Mouse (Mus musculus): ENCODE data around the gene Atp5f1. TPM values are rescaled to one million over a fixed set of nuclear protein-coding genes. Genes with fewer than 3 reads are reported as not detected.
"Not testable (repeated sequence)": the region's sequence is repeated elsewhere in the genome, so short reads cannot be mapped to it uniquely, and the experiment has no call there.

Atp5f1 gene
- polyA plus RNA-seq, 1 experiment from 2014 or later: 506 TPM

- H3K27ac ChIP-seq (replicated peaks): no peak overlapping the region
- H3K4me3 ChIP-seq: no peak overlapping the region
- H3K36me3 ChIP-seq: no peaks in the 10 kb centered on the region
- WGBS: 89% methylated on average over 7 of the region's 7 CpGs
- no peaks in the 10 kb centered on the region for H3K4me1 ChIP-seq
- H3K27me3 ChIP-seq (ENCODE audit: low read depth, poor library complexity, severe bottlenecking): no peaks in the 10 kb centered on the region
- DNase-seq (ENCODE audit: low spot score): no peak
- no peaks in the 10 kb centered on the region for H3K9me3 ChIP-seq (replicated peaks)
Observed at GRCm38 (mm10) chr3:105927561-105928194, 32.2 kb downstream of the Atp5f1 start.

GRCm38 (mm10) chr3:105924616-105925015, 35.3 kb downstream of the Atp5f1 start:
- Histone ChIP-seq H3K36me3 (no peaks in the 10 kb centered on the region), H3K4me3 (no peak overlapping the region), H3K4me1 (no peaks in the 10 kb centered on the region), H3K27ac (replicated peaks) (no peak overlapping the region), H3K9me3 (replicated peaks) (no peaks in the 10 kb centered on the region), H3K27me3 (ENCODE audit: low read depth, poor library complexity, severe bottlenecking) (no peaks in the 10 kb centered on the region)
- 87% methylated on average over 9 of the region's 9 CpGs for WGBS
- no peak for DNase-seq (ENCODE audit: low spot score)

- Histone ChIP-seq H3K9me3 (replicated peaks) (no peaks in the 10 kb centered on the region), H3K27me3 (ENCODE audit: low read depth, poor library complexity, severe bottlenecking) (no peaks in the 10 kb centered on the region), H3K4me1 (0 out of 2 replicates have a peak, but pooled peaks cover 4% of the 10 kb centered on the region), H3K36me3 (no peaks in the 10 kb centered on the region), H3K4me3 (no peak overlapping the region), H3K27ac (replicated peaks) (no peak overlapping the region)
- DNase-seq (ENCODE audit: low spot score): no peak
- 82% methylated on average over 2 of the region's 2 CpGs for WGBS
Observed at GRCm38 (mm10) chr3:105921959-105922358, 37.9 kb downstream of the Atp5f1 start.

GRCm38 (mm10) chr3:105920743-105921142, 39.2 kb downstream of the Atp5f1 start:
- not testable (repeated sequence) for H3K27me3 ChIP-seq (ENCODE audit: low read depth, poor library complexity, severe bottlenecking); H3K36me3 ChIP-seq; H3K4me1 ChIP-seq; H3K9me3 ChIP-seq (replicated peaks); H3K4me3 ChIP-seq; DNase-seq (ENCODE audit: low spot score); H3K27ac ChIP-seq (replicated peaks)

GRCm38 (mm10) chr3:105918355-105918745, 41.5 kb downstream of the Atp5f1 start:
- Histone ChIP-seq H3K36me3 (no peaks in the 10 kb centered on the region), H3K27me3 (ENCODE audit: low read depth, poor library complexity, severe bottlenecking) (no peaks in the 10 kb centered on the region), H3K4me3 (no peak overlapping the region), H3K27ac (replicated peaks) (no peak overlapping the region), H3K9me3 (replicated peaks) (no peaks in the 10 kb centered on the region), H3K4me1 (0 out of 2 replicates have a peak, but pooled peaks cover 4% of the 10 kb centered on the region)
- 80% methylated on average over 3 of the region's 3 CpGs for WGBS
- no peak for DNase-seq (ENCODE audit: low spot score)

- DNase-seq (ENCODE audit: low spot score): peak; percentile 28
- Histone ChIP-seq H3K9me3 (replicated peaks) (no peaks in the 10 kb centered on the region), H3K4me3 (no peak overlapping the region), H3K4me1 (0 out of 2 replicates have a peak, but pooled peaks cover 4% of the 10 kb centered on the region), H3K27ac (replicated peaks) (no peak overlapping the region), H3K27me3 (ENCODE audit: low read depth, poor library complexity, severe bottlenecking) (no peaks in the 10 kb centered on the region), H3K36me3 (no peaks in the 10 kb centered on the region)
- 69% methylated on average over 10 of the region's 10 CpGs for WGBS
Observed at GRCm38 (mm10) chr3:105917656-105918354, 42.1 kb downstream of the Atp5f1 start.

GRCm38 (mm10) chr3:105916455-105916854, 43.4 kb downstream of the Atp5f1 start:
- not testable (repeated sequence) for H3K27ac ChIP-seq (replicated peaks); H3K27me3 ChIP-seq (ENCODE audit: low read depth, poor library complexity, severe bottlenecking); H3K9me3 ChIP-seq (replicated peaks); H3K36me3 ChIP-seq; DNase-seq (ENCODE audit: low spot score); H3K4me1 ChIP-seq; H3K4me3 ChIP-seq

GRCm38 (mm10) chr3:105915281-105915680, 44.6 kb downstream of the Atp5f1 start:
- DNase-seq (ENCODE audit: low spot score): no peak
- WGBS: 45% methylated on average over 1 of the region's 1 CpGs
- H3K9me3 ChIP-seq (replicated peaks): no peaks in the 10 kb centered on the region
- H3K27me3 ChIP-seq (ENCODE audit: low read depth, poor library complexity, severe bottlenecking): no peaks in the 10 kb centered on the region
- H3K4me3 ChIP-seq: no peak overlapping the region
- no peaks in the 10 kb centered on the region for H3K36me3 ChIP-seq
- no peak overlapping the region for H3K27ac ChIP-seq (replicated peaks)
- 0 out of 2 replicates have a peak, but pooled peaks cover 4% of the 10 kb centered on the region for H3K4me1 ChIP-seq

GRCm38 (mm10) chr3:105913839-105914681, 45.8 kb downstream of the Atp5f1 start:
- H3K27ac ChIP-seq (replicated peaks): no peak overlapping the region

GRCm38 (mm10) chr3:105912097-105912880, 47.6 kb downstream of the Atp5f1 start:
- Histone ChIP-seq H3K36me3 (no peaks in the 10 kb centered on the region), H3K4me3 (no peak overlapping the region), H3K4me1 (peaks cover 8% of the 10 kb centered on the region; the same call in 1 of the 2 replicates), H3K27me3 (ENCODE audit: low read depth, poor library complexity, severe bottlenecking) (no peaks in the 10 kb centered on the region), H3K9me3 (replicated peaks) (no peaks in the 10 kb centered on the region), H3K27ac (replicated peaks) (no peak overlapping the region)
- DNase-seq (ENCODE audit: low spot score): no peak
- 84% methylated on average over 9 of the region's 9 CpGs for WGBS

More at GRCm38 (mm10) chr3:105913839-105914681, 45.8 kb downstream of the Atp5f1 start:
- no peak for DNase-seq (ENCODE audit: low spot score)
- WGBS: 77% methylated on average over 10 of the region's 10 CpGs
- H3K9me3 ChIP-seq (replicated peaks): no peaks in the 10 kb centered on the region
- no peaks in the 10 kb centered on the region for H3K27me3 ChIP-seq (ENCODE audit: low read depth, poor library complexity, severe bottlenecking)
- no peaks in the 10 kb centered on the region for H3K36me3 ChIP-seq
- 0 out of 2 replicates have a peak, but pooled peaks cover 4% of the 10 kb centered on the region for H3K4me1 ChIP-seq
- H3K4me3 ChIP-seq: no peak overlapping the region

GRCm38 (mm10) chr3:105910519-105911190, 49.2 kb downstream of the Atp5f1 start:
- Histone ChIP-seq H3K9me3 (replicated peaks) (no peaks in the 10 kb centered on the region), H3K27ac (replicated peaks) (no peak overlapping the region), H3K4me3 (no peak overlapping the region), H3K36me3 (no peaks in the 10 kb centered on the region), H3K4me1 (peaks cover 8% of the 10 kb centered on the region; the same call in 1 of the 2 replicates), H3K27me3 (ENCODE audit: low read depth, poor library complexity, severe bottlenecking) (no peaks in the 10 kb centered on the region)
- DNase-seq (ENCODE audit: low spot score): no peak
- 86% methylated on average over 11 of the region's 11 CpGs for WGBS

- 90% methylated on average over 4 of the region's 4 CpGs for WGBS
Observed at GRCm38 (mm10) chr3:105908976-105909375, 50.9 kb downstream of the Atp5f1 start.

More at GRCm38 (mm10) chr3:105908976-105909375, 50.9 kb downstream of the Atp5f1 start:
- Histone ChIP-seq H3K4me3 (no peak overlapping the region), H3K9me3 (replicated peaks) (no peaks in the 10 kb centered on the region), H3K27me3 (ENCODE audit: low read depth, poor library complexity, severe bottlenecking) (no peaks in the 10 kb centered on the region), H3K27ac (replicated peaks) (no peak overlapping the region), H3K4me1 (peaks cover 8% of the 10 kb centered on the region; the same call in 1 of the 2 replicates), H3K36me3 (no peaks in the 10 kb centered on the region)
- no peak for DNase-seq (ENCODE audit: low spot score)

Measured in midbrain, embryonic 10.5 days (tissue).